Mouse (Mus musculus) cortical plate, adult 2 months (tissue): Measurements from ENCODE around the gene Lman2.

Experiments used
- CTCF ChIP-seq: fragments of 200-500 bp; IDR thresholded peaks from 2 replicates; pipeline ENCODE4 v1.5.1; 2011; ENCODE audit warnings: mild to moderate bottlenecking, control low read depth, low read length; ENCODE audit not compliant: insufficient read depth; ENCODE audit errors: extremely low read depth
- POLR2A ChIP-seq: fragments of 200-500 bp; IDR thresholded peaks from 2 replicates; pipeline ENCODE4 v1.6.1; 2011; ENCODE audit warnings: mild to moderate bottlenecking, low read length, control low read depth; ENCODE audit not compliant: insufficient read depth; ENCODE audit errors: extremely low read depth

GRCm38 (mm10) chr13:55375877-55376276 is 13.3 kb upstream of the Lman2 start:
- TF ChIP-seq POLR2A = no peak
- no peak for TF ChIP-seq CTCF
